Comparison of ENCODE assay signal across 9 mouse cellular contexts in the genomic region with DNA sequence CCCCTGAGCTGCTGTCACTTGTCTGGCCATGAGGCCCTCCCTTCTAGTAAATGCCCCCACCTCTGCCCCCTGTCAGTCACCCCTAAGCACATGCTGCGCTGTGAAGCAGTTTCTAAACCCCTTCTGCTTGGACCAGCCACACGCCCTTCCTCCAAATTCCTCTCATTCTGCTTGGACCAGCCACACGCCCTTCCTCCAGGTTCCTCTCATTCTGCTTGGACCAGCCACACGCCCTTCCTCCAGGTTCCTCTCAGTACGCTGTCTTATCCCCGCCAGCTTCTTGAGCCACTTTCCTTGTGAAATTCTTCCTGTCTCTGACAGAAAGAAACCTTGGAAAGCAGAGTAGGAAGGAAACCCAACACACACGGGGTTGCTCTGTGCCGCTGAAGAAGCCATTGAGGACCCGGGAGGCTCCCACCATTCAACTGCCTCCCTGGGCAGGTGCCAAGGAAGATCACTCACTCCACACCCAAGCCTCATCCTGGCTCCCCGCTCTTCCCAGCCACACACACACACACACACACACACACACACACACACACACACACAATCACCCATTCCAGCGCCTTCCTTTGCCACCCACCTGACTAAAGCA. TPM values are rescaled to one million over a fixed set of nuclear protein-coding genes. Genes with fewer than 3 reads are reported as not detected.
DNase-seq lines count a peak whose midpoint lies in the region; ATAC-seq and TF ChIP-seq lines count a peak whose summit lies in the region.
"Had no signal": no experiment of that assay in that cellular context is flagged by ENCODE, and none has a peak within 500 bp of the region (broad histone marks: within the 10 kb centered on the region; RNA-seq: fewer than 3 reads in every experiment).

No protein-coding gene starts in this region.

- H3K4me3 ChIP-seq in heart, postnatal 0 days (ENCODE audit: low read depth, low read length), result no peak overlapping the region
- peak overlapping the region; percentile 62 for H3K4me3 ChIP-seq in forebrain, postnatal 0 days (ENCODE audit: low read depth, low read length)
- no peak overlapping the region for H3K4me3 ChIP-seq in midbrain, embryonic 11.5 days (ENCODE audit: low read depth, low read length)
- no peak overlapping the region for H3K4me3 ChIP-seq in thymus, adult 2 months (ENCODE audit: control insufficient read depth, insufficient read depth, low read length)

- TF ChIP-seq POLR2A in thymus, adult 2 months (IDR thresholded peaks at IDR 0.05; ENCODE audit: control insufficient read depth, extremely low read depth, insufficient read depth, low read length, poor library complexity), result no peak

- peak; percentile 21 for ATAC-seq in heart, postnatal 0 days (ENCODE audit: insufficient read depth, low read depth)
- peak; percentile 28 for ATAC-seq in forebrain, postnatal 0 days
- 0 out of 2 replicates have a peak, but pooled peaks have one; percentile 4 for ATAC-seq in midbrain, embryonic 11.5 days (ENCODE audit: low FRiP score)

- intact Hi-C loops in heart, postnatal 14 days (cut with DNase I), result no loop called here

- no peak for DNase-seq in heart, postnatal 0 days (ENCODE audit: low spot score)
- DNase-seq in heart, postnatal 14 days, result no peak
- peak; percentile 61 for DNase-seq in R1 (ENCODE audit: low read depth, low spot score)
- DNase-seq in forebrain, postnatal 0 days, result no peak
- no peak for DNase-seq in midbrain, embryonic 11.5 days (ENCODE audit: low spot score, missing footprints)
- no peak for DNase-seq in urinary bladder, postnatal 25 days (ENCODE audit: low spot score)
- DNase-seq in thymus, adult 2 months, result no peak
- no peak for DNase-seq in gastrocnemius, adult 8-10 months (ENCODE audit: low spot score in 2 of 2)

- no peak overlapping the region for H3K27ac ChIP-seq in heart, postnatal 0 days (ENCODE audit: low read depth)
- H3K27ac ChIP-seq in forebrain, postnatal 0 days (ENCODE audit: low read depth, low read length), result peak overlapping the region; percentile 74
- H3K27ac ChIP-seq in midbrain, embryonic 11.5 days (ENCODE audit: low read depth, low read length), result no peak overlapping the region
- no peak overlapping the region for H3K27ac ChIP-seq in thymus, adult 2 months (ENCODE audit: control insufficient read depth, insufficient read depth, low read length)

- 4% methylated on average over 10 of the region's 11 CpGs for WGBS in heart, postnatal 0 days
- 14% methylated on average over 11 of the region's 11 CpGs for WGBS in forebrain, postnatal 0 days
- whole genome bisulfite sequencing in midbrain, embryonic 11.5 days, result 11% methylated on average over 10 of the region's 11 CpGs
- WGBS in thymus, adult 2 months, result 74% methylated on average over 11 of the region's 11 CpGs

- no peaks in the 10 kb centered on the region for H3K36me3 ChIP-seq in heart, postnatal 0 days (replicated peaks; ENCODE audit: control insufficient read depth, insufficient read depth, low read length)
- no peaks in the 10 kb centered on the region for H3K36me3 ChIP-seq in forebrain, postnatal 0 days (ENCODE audit: insufficient read depth)
- no peaks in the 10 kb centered on the region for H3K36me3 ChIP-seq in midbrain, embryonic 11.5 days (ENCODE audit: control insufficient read depth, insufficient read depth, low read length)
- H3K36me3 ChIP-seq in thymus, adult 2 months (ENCODE audit: control insufficient read depth, insufficient read depth, low read length), result no peaks in the 10 kb centered on the region
- H3K36me3 ChIP-seq: G1E had no signal

- peaks cover 18% of the 10 kb centered on the region; the same call in 1 of the 2 replicates for H3K4me1 ChIP-seq in heart, postnatal 0 days (ENCODE audit: control insufficient read depth, insufficient read depth)
- peaks cover 34% of the 10 kb centered on the region for H3K4me1 ChIP-seq in forebrain, postnatal 0 days (ENCODE audit: insufficient read depth)
- H3K4me1 ChIP-seq in midbrain, embryonic 11.5 days (ENCODE audit: control insufficient read depth, insufficient read depth, low read length), result peaks cover 11% of the 10 kb centered on the region
- peaks cover 28% of the 10 kb centered on the region for H3K4me1 ChIP-seq in thymus, adult 2 months (replicated peaks; ENCODE audit: control insufficient read depth, insufficient read depth, low read length)

- peak overlapping the region; percentile 43 for H3K4me2 ChIP-seq in heart, postnatal 0 days (ENCODE audit: low read depth, low read length)
- peak overlapping the region; percentile 78 for H3K4me2 ChIP-seq in forebrain, postnatal 0 days (ENCODE audit: low read depth)
- H3K4me2 ChIP-seq in midbrain, embryonic 11.5 days, result no peak overlapping the region

- no peaks in the 10 kb centered on the region for H3K9me3 ChIP-seq in heart, postnatal 0 days (replicated peaks; ENCODE audit: control insufficient read depth, low read length)
- no peaks in the 10 kb centered on the region for H3K9me3 ChIP-seq in forebrain, postnatal 0 days (ENCODE audit: low read length)
- no peaks in the 10 kb centered on the region for H3K9me3 ChIP-seq in midbrain, embryonic 11.5 days (ENCODE audit: control insufficient read depth, low read length)
- H3K9me3 ChIP-seq: G1E had no signal

- peaks cover 82% of the 10 kb centered on the region for H3K27me3 ChIP-seq in heart, postnatal 0 days (ENCODE audit: control insufficient read depth, insufficient read depth, low read length)
- H3K27me3 ChIP-seq in forebrain, postnatal 0 days (ENCODE audit: insufficient read depth, low read length), result no peaks in the 10 kb centered on the region
- H3K27me3 ChIP-seq in midbrain, embryonic 11.5 days (ENCODE audit: control insufficient read depth, insufficient read depth, low read length), result peaks cover 32% of the 10 kb centered on the region
- H3K27me3 ChIP-seq in thymus, adult 2 months (ENCODE audit: control insufficient read depth, insufficient read depth, low read length), result no peaks in the 10 kb centered on the region

- TF ChIP-seq EP300 in heart, postnatal 0 days (IDR thresholded peaks at IDR 0.05; ENCODE audit: low read depth), result no peak

- no peak overlapping the region for H3K9ac ChIP-seq in heart, postnatal 0 days (replicated peaks; ENCODE audit: low read depth, low read length)
- peak overlapping the region; percentile 74 for H3K9ac ChIP-seq in forebrain, postnatal 0 days
- no peak overlapping the region for H3K9ac ChIP-seq in midbrain, embryonic 11.5 days (ENCODE audit: low read length)

- TF ChIP-seq CTCF in heart, postnatal 0 days (IDR thresholded peaks at IDR 0.05; ENCODE audit: low read depth), result no peak
- no peak for TF ChIP-seq CTCF in forebrain, postnatal 0 days (IDR thresholded peaks at IDR 0.05; ENCODE audit: low read depth)
- TF ChIP-seq CTCF in thymus, adult 2 months (IDR thresholded peaks at IDR 0.05; ENCODE audit: borderline replicate concordance, control insufficient read depth, extremely low read depth, insufficient read depth, low read length, poor library complexity), result no peak

RNA-seq across cellular contexts. Expression of gene Lrtm2, which starts 1.9 kb away (rescaled TPM):
- not detected in 2 replicates for total RNA-seq in heart, postnatal 0 days (2014; rRNA removed; ENCODE audit: low replicate concordance)
- 0.03 and 0.10 TPM in 2 replicates for polyA plus RNA-seq in heart, postnatal 0 days (2015; fragmentation: Nextera tagmentation; extraction: Ambion mirVana)
- under 1 TPM; 0.10 to 0.19 TPM for total RNA-seq in heart, postnatal 14 days (2021)
- 12.8 and 17.8 TPM in 2 replicates for total RNA-seq in forebrain, postnatal 0 days (2014; rRNA removed)
- polyA plus RNA-seq in forebrain, postnatal 0 days (2015; fragmentation: Nextera tagmentation; extraction: Ambion mirVana), result 8.8 and 12.7 TPM in 2 replicates
- polyA plus RNA-seq in midbrain, embryonic 11.5 days (2014; fragmentation: Nextera tagmentation; extraction: Ambion mirVana), result 0.23 TPM in 1 of 2 replicates, not detected in the other
- 1.4 and 2.1 TPM in 2 replicates for polyA plus RNA-seq in thymus, adult 2 months (2012; rRNA removed)
- under 1 TPM; 0.07 to 0.31 (median 0.19) TPM for total RNA-seq in gastrocnemius, adult 8-10 months (2022)
- polyA plus RNA-seq: G1E had no signal

Comparison
In these comparisons a context has a peak if more than half of its experiments do, and no peak if none do; other contexts are left out.
1. RNA of gene Lrtm2, which starts 1.9 kb away (total RNA-seq): 12.8 to 17.8 TPM in forebrain, postnatal 0 days; 0.07 to 0.31 TPM in gastrocnemius, adult 8-10 months, 0.10 to 0.19 TPM in heart, postnatal 14 days and not detected in heart, postnatal 0 days; every median in the first group is over 10 times any median in the second.
2. Peak in every context shown above with its lines, with median percentiles within 50 percentile points of each other: ATAC-seq.